Mouse (Mus musculus): ENCODE data around the gene Atg101.

- no peak for TF ChIP-seq CEBPB (IDR thresholded peaks at IDR 0.05; ENCODE audit: insufficient read depth, poor library complexity, severe bottlenecking)
- no peak for TF ChIP-seq MYOD1 (IDR thresholded peaks at IDR 0.05; ENCODE audit: control insufficient read depth in 1 of 3, insufficient read length in 2 of 3, low read depth in 2 of 3)
- TF ChIP-seq MYOG (IDR thresholded peaks at IDR 0.05; ENCODE audit: control insufficient read depth in 1 of 3, insufficient read depth in 1 of 3, insufficient read length in 2 of 3, low read depth in 2 of 3) = no peak
Measured at GRCm38 (mm10) chr15:101274380-101274779, 9.7 kb upstream of the Atg101 start.
